Mouse (Mus musculus) liver, adult 2 months (tissue): ENCODE data around the gene Six6. TPM values are rescaled to one million over a fixed set of nuclear protein-coding genes. Genes with fewer than 3 reads are reported as not detected.

ENCODE experiments used
- DNase-seq: peaks from one replicate; pipeline ENCODE4 v3.0.0-alpha.2; 2011; ENCODE audit warnings: low read depth, low spot score; ENCODE audit errors: extremely low read depth
- H3K27ac ChIP-seq: fragments of 200-500 bp; replicated peaks from 2 replicates; pipeline ENCODE4 v1.5.1; 2012; ENCODE audit warnings: low read depth, mild to moderate bottlenecking, control low read depth, inconsistent platforms, low read length; ENCODE audit not compliant: insufficient read depth
- H3K27me3 ChIP-seq: fragments of 200-500 bp; 2 replicates; pipeline ENCODE4 v1.6.1; 2012; ENCODE audit warnings: mild to moderate bottlenecking, moderate library complexity, low read length, inconsistent platforms; ENCODE audit not compliant: control insufficient read depth, insufficient read depth
- H3K36me3 ChIP-seq: fragments of 200-500 bp; 2 replicates; pipeline ENCODE4 v1.6.1; 2012; ENCODE audit warnings: low read length, inconsistent platforms; ENCODE audit not compliant: control insufficient read depth, insufficient read depth
- H3K4me1 ChIP-seq: fragments of 200-500 bp; 2 replicates; pipeline ENCODE4 v1.6.1; 2011; ENCODE audit warnings: low read length; ENCODE audit not compliant: control insufficient read depth, insufficient read depth
- H3K4me3 ChIP-seq: fragments of 200-500 bp; 2 replicates; pipeline ENCODE4 v1.5.1; 2011; ENCODE audit warnings: low read depth, mild to moderate bottlenecking, control low read depth, low read length, moderate library complexity; ENCODE audit not compliant: insufficient read depth
- H3K79me2 ChIP-seq: fragments of 200-500 bp; 2 replicates; pipeline ENCODE4 v1.6.1; 2012; ENCODE audit warnings: inconsistent platforms, mild to moderate bottlenecking, low read length, moderate library complexity; ENCODE audit not compliant: control insufficient read depth, insufficient read depth
- H3K9ac ChIP-seq: fragments of 200-500 bp; 2 replicates; pipeline ENCODE4 v1.6.1; 2012; ENCODE audit warnings: low read depth, mild to moderate bottlenecking, control low read depth, inconsistent platforms, low read length
- CTCF ChIP-seq: fragments of 200-500 bp; IDR thresholded peaks from 2 replicates; pipeline ENCODE4 v1.5.1; 2011; ENCODE audit warnings: low read depth, low read length, control low read depth
- POLR2A ChIP-seq: fragments of 200-500 bp; IDR thresholded peaks from 2 replicates; pipeline ENCODE4 v1.6.1; 2011; ENCODE audit warnings: low read length, control low read depth; ENCODE audit not compliant: insufficient read depth; ENCODE audit errors: extremely low read depth
- WGBS: fragments of 180-500 bp; shearing (Covaris S2); methylation state at CpG from one replicate; pipeline ENCODE4 v1.1.7; 2018; 5-methylcytosine and 5-hydroxymethylcytosine counted together
- polyA plus RNA-seq: library from polyadenylated mRNA; depleted of rRNA; stranded (reverse); fragments of >200 nt; gene quantifications from 2 replicates; pipeline ENCODE4 v1.2.3, GENCODE M21; 2012; rRNA removed
- total RNA-seq: library from RNA; depleted of rRNA; stranded (reverse); fragments of >200 nt; gene quantifications from 2 replicates; pipeline ENCODE4 v1.2.3, GENCODE M21; 2014; rRNA removed

The Six6 gene
- total and polyA plus RNA-seq, 2 experiments: not detected

DNA sequence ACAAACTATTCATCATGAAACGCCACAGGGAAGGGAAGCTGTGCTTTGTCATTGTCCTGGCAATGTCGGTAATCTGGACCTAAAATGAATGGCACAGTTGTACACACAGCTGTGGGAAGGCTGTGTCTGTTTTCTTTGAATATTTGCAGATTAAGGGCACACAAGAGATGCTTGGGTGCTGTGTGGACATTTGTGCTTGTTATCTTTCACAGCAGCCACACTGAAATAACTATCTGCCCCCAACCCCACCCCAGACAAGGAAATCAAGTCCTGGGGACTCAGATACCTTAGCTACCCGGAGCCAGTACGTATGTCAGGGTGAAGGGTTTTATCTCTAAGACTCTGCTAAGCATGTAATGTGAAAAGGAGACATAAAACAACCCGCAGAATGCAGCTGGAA lies 39.5 kb downstream of the Six6 start:
- no peaks in the 10 kb centered on the region for H3K4me1 ChIP-seq
- no peak overlapping the region for H3K9ac ChIP-seq
- 62% methylated on average over 5 of the region's 5 CpGs for WGBS
- no peaks in the 10 kb centered on the region for H3K36me3 ChIP-seq
- H3K27me3 ChIP-seq: peaks cover 2% of the 10 kb centered on the region; the same call in 1 of the 2 replicates
- TF ChIP-seq CTCF (no peak), POLR2A (no peak)
- H3K4me3 ChIP-seq: no peak overlapping the region
- H3K27ac ChIP-seq: no peak overlapping the region
- DNase-seq: no peak
- H3K79me2 ChIP-seq: no peaks in the 10 kb centered on the region

DNA sequence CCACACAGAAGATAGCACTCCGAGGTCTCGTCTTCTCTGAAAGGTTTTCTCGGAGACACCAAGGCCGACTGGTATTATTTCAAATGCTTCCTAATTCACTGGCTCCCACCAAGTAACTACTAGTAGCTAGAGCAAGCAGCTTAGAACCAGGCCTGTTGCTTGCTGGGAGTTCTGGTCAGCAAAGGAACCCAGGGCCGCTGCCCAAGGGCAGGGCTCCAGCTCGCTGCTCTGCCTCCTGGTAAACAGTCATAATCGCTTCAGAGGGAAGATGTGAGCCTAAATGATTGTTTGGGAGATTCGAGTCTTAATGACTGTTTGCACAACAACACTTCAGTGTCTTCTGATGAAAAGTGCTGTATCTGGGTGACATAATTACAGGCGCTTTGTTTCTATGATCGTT lies 42.9 kb downstream of the Six6 start:
- TF ChIP-seq CTCF (no peak), POLR2A (no peak)
- 78% methylated on average over 10 of the region's 10 CpGs for WGBS

DNA sequence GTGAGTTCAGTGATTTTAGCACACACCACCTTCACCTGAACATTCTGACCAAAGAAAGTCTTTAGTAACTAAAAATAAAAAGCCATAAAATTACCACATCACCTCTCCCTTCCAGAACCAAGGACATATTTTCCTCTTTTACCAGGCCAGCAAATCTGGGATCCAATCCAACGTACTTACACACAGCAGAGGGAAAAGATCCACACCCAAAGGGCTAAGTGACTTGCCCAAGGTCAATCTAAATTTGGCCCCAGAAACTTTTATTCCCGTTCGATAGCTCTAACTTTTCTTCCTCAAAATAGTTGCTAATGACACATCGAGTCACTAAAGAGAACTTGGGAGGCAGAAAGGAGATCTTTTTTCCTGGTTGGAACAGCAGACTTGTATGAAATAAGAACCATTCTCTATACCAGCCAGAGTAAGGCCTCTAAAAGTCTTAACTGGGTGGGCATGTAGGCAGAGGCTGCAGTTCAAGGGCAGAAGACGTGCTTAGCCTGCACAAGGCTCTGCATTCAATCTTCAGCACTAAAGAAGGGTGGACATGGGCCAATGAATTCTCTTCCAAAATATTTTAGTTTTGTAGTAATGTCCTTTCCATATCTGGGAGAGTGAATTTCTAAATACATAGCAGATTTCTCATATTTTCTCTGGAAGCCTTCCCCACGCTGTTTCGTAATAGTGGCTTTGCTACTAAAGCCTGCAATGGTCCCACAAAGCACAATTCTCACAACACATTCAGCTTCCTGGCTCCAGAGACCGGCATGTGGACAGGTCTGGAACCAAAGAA lies 43.6 kb downstream of the Six6 start:
- Histone ChIP-seq H3K9ac (no peak overlapping the region), H3K4me3 (no peak overlapping the region), H3K36me3 (no peaks in the 10 kb centered on the region), H3K27me3 (peaks cover 2% of the 10 kb centered on the region; the same call in 1 of the 2 replicates), H3K4me1 (no peaks in the 10 kb centered on the region), H3K79me2 (no peaks in the 10 kb centered on the region), H3K27ac (no peak overlapping the region)
- no peak for DNase-seq
- 80% methylated on average over 8 of the region's 8 CpGs for WGBS
- TF ChIP-seq CTCF (no peak), POLR2A (no peak)

More for the DNA sequence above, 42.9 kb downstream of the Six6 start:
- Histone ChIP-seq H3K4me1 (no peaks in the 10 kb centered on the region), H3K79me2 (no peaks in the 10 kb centered on the region), H3K4me3 (no peak overlapping the region), H3K27me3 (peaks cover 2% of the 10 kb centered on the region; the same call in 1 of the 2 replicates), H3K9ac (no peak overlapping the region), H3K27ac (no peak overlapping the region), H3K36me3 (no peaks in the 10 kb centered on the region)
- no peak for DNase-seq

Other genes starting within 250 kb of the Six6 start
- gene Ppm1a, start 182.4 kb upstream of the Six6 start, total RNA-seq: 108 and 110 TPM in 2 replicates
- 55.4 and 57.8 TPM in 2 replicates for gene Ppm1a, start 182.4 kb upstream of the Six6 start, polyA plus RNA-seq
- not detected in 2 replicates for gene 4930447C04Rik, start 882 bp downstream of the Six6 start, total RNA-seq
- gene 4930447C04Rik, start 882 bp downstream of the Six6 start, polyA plus RNA-seq: not detected in 2 replicates
- gene Six1, start 114.0 kb downstream of the Six6 start, total RNA-seq: 0.09 TPM in 1 of 2 replicates, not detected in the other
- not detected in 2 replicates for gene Six1, start 114.0 kb downstream of the Six6 start, polyA plus RNA-seq
- gene Six4, start 173.6 kb downstream of the Six6 start, total RNA-seq: under 0.01 and 0.09 TPM in 2 replicates
- gene Six4, start 173.6 kb downstream of the Six6 start, polyA plus RNA-seq: not detected in 2 replicates
- 8.1 and 10.6 TPM in 2 replicates for gene Mnat1, start 183.8 kb downstream of the Six6 start, total RNA-seq
- 2.4 and 3.4 TPM in 2 replicates for gene Mnat1, start 183.8 kb downstream of the Six6 start, polyA plus RNA-seq